Mouse (Mus musculus): ENCODE data around the gene Kng1.

Kng1 gene

DNA sequence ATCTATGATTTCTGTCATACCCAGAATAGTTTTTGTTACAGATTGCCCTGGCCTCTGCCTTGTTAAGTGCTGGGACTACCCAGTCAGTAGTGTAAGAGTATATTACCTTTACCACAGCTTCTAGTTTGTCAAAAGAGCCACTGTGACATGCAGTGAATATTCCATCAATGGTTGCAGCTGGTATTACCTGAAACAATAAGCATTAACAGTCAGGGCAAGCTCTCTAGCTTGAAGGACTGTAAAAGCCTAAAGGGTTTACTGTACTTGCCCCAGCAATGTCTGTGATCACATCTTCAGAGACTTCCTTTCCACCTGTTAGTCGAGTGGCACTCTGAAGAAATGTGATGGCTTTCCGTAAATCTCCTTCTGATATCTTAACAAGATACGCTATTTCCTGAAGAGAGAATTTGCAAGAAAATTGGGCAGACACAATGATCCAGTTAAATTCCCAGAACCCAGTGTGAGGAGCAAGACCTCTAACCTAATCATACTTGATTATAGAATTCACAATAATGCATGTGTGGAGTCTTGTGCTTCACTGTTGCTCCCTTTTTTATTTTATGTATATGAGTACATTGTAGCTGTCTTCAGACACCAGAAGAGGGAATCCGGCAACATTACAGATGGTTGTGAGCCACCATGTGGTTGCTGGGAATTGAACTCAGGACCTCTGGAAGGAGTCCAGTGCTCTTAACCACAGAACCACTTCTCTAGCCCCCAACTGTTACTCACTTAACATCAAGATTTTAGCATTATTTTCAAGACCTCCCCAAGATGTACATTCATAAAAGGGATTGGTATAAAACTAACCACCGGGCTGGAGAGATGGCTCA lies 56.9 kb downstream of the Kng1 start:
- no peak for DNase-seq (ENCODE audit: low spot score)

DNA sequence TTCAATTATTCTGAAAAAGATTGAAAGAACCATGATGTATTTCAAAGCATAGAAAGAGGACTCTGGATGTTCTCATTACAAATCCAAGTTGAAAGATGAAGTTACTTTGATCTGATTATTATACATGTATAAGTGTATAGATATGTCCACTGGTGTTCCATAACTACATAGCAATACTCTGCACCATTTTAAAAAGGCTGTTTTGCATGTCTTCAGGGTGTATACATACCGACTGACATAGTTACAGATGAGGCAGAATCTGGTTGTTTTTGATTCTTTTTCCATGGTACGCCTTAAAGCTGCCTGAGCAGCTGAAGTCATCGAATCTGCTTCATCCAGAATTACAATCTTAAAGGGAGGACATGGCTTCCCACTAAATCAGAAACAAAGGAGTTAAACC lies 57.8 kb downstream of the Kng1 start:
- DNase-seq (ENCODE audit: low spot score), result no peak

DNA sequence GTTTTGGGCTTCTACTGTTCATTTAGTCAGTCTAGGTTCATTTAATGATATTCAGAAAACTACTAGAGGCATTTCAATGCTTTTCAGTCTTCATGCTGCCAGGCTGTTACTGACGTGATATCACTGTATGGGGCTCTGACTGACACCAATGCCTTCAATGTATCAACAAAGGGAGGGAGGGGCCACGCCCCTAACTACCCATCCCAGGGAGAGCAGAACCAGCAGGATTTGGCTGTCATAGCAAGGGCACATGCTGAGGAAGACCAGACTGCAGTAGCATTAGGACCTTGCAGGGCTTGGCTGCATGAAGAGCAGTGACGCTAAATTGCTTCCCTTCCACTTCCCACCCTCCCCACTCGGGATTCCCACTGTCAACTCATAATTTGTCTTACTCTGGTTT lies 59.5 kb downstream of the Kng1 start:
- DNase-seq (ENCODE audit: low spot score), result no peak

GRCm38 (mm10) chr16:23122446-23122845 lies 64.8 kb downstream of the Kng1 start:
- DNase-seq (ENCODE audit: low spot score), result no peak

DNA sequence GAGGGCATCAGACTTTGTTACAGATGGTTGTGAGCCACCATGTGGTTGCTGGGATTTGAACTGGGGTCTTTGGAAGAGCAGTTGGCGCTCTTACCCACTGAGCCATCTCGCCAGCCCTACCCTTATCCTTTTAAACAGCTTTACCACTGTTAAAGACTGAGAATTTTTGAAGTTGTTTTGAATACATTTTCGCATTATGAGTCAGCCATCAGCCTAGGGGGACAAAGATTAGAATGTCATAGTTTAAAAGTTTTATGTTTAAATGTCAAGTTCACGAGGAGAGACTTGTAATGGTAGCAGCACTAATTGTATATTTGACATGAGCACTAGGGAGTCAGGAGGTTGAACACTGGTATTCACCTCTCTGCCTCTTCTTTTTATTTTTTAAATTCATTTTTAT lies 65.4 kb downstream of the Kng1 start:
- no peak for DNase-seq (ENCODE audit: low spot score)

DNA sequence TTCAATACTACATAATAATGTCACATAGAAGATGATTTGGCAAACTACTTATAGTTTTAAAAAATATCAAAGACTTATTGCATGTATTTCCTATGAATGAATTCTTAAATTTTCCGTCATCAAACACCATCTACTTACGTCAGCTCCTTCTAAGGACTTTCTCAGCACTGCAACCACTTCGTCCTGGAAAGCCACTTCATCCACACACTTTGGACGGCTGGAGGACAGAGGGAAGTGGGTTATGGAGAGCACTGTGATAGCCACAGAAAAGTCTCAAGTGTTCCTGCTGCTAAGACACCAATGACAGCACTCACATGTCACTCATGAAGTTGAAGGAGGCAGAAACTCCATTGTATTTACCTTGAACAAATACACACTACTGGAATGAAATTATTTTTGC lies 66.7 kb downstream of the Kng1 start:
- no peak for DNase-seq (ENCODE audit: low spot score)

DNA sequence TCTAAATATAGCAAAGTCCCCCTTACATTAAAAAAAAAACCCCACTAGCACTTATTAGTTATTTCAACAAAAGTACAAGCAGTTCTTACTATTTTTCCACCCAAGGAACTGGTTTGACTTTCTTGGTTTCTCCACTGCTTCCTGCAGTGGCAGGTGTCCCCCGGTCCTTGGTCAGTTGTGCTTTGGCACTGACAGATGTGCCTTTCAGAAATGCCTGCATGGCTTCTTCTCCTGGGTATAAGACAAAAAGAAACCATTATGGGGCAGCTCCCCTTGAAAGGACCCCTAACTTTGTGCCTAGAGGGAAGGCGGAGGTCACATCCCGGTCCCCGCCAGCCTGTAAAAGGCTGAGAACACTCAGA lies 69.6 kb downstream of the Kng1 start:
- DNase-seq (ENCODE audit: low spot score), result no peak

DNA sequence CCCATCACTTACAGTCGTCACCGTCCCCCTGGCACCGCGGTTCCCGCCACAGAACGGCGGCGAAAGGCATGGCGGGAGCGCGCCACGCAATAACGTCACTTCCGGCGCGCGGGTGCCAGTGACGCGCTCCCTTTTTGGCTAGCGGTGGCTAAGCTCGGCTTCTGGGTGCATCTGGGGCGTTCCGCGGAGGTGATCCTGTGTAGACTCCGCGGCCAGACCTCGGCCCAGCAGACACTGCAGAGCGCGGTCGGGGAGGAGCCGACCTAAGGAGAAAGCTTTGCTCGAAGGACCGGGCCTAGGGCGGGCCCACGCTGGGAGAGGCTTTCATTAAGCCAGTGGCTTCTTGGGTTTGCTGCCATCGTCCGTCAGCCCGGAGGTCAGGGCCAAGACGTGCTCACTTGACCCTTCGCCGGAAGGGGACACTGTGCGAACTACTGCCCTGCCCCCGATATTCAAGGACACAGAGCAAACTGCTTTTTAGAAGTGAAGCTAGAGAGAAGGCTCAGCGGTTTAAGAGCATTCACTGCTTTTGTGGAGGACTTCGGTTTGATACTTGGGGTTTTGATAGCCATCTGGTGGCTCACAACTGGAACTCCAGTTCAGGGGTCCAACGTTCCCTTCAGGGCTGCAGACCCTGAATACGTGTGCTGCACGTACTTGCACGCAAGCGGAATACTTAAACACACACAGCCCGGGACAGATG lies 70.2 kb downstream of the Kng1 start, which contains the start of gene Rfc4:
Rfc4 (minus strand) TSS at position 65 of the 703 bp plus-strand sequence.
- peak; percentile 90 for DNase-seq (ENCODE audit: low spot score)

GRCm38 (mm10) chr16:23130303-23130702 lies 72.6 kb downstream of the Kng1 start:
- DNase-seq (ENCODE audit: low spot score), result no peak

Measured in ovary, postnatal 10 days (tissue).